Comparison of ENCODE assay signal across 9 mouse cellular contexts in genomic region chr8:117469431-117470341, GRCm38 (mm10). TPM values are rescaled to one million over a fixed set of nuclear protein-coding genes. Genes with fewer than 3 reads are reported as not detected.
DNase-seq lines count a peak whose midpoint lies in the region; ATAC-seq and TF ChIP-seq lines count a peak whose summit lies in the region.
"Had no signal": no experiment of that assay in that cellular context is flagged by ENCODE, and none has a peak within 500 bp of the region (broad histone marks: within the 10 kb centered on the region; RNA-seq: fewer than 3 reads in every experiment).

No protein-coding gene starts in this region.

- no peak overlapping the region for H3K4me3 ChIP-seq in liver, adult 2 months (ENCODE audit: insufficient read depth, low read depth, low read length)
- H3K4me3 ChIP-seq in hindbrain, embryonic 10.5 days: peak overlapping the region; percentile 44
- H3K4me3 ChIP-seq in neural tube, embryonic 15.5 days (replicated peaks): peak overlapping the region; percentile 20; the same call in 1 of the 2 replicates

- ATAC-seq in neural tube, embryonic 15.5 days (ENCODE audit: low FRiP score): peak; percentile 75

- H3K9me3 ChIP-seq in hindbrain, embryonic 10.5 days: no peaks in the 10 kb centered on the region
- H3K9me3 ChIP-seq in neural tube, embryonic 15.5 days (replicated peaks): no peaks in the 10 kb centered on the region

- no peaks in the 10 kb centered on the region for H3K36me3 ChIP-seq in liver, adult 2 months (ENCODE audit: control insufficient read depth, insufficient read depth, low read length)
- no peaks in the 10 kb centered on the region for H3K36me3 ChIP-seq in hindbrain, embryonic 10.5 days
- no peaks in the 10 kb centered on the region for H3K36me3 ChIP-seq in neural tube, embryonic 15.5 days

- H3K79me2 ChIP-seq in liver, adult 2 months (ENCODE audit: control insufficient read depth, insufficient read depth, low read length): no peaks in the 10 kb centered on the region

- DNase-seq in liver, adult 2 months (ENCODE audit: extremely low read depth, low read depth, low spot score): peak; percentile 28
- DNase-seq in liver: no peak
- DNase-seq in hindbrain, embryonic 10.5 days (ENCODE audit: low spot score): peak; percentile 20
- peak; percentile 34 to 56 for DNase-seq in kidney, postnatal 4 days
- no peak for DNase-seq in layer of hippocampus, adult 11-12 months (ENCODE audit: low spot score)
- DNase-seq in retina, postnatal 1 day: no peak
- DNase-seq in gastrocnemius, postnatal 10 days: no peak

- H3K4me2 ChIP-seq in neural tube, embryonic 15.5 days: peak overlapping the region; percentile 57

- WGBS in liver, adult 2 months: 43% methylated on average over 16 of the region's 16 CpGs
- WGBS in hindbrain, embryonic 10.5 days: 33% methylated on average over 16 of the region's 16 CpGs
- 26% methylated on average over 16 of the region's 16 CpGs for WGBS in neural tube, embryonic 15.5 days

- no peaks in the 10 kb centered on the region for H3K4me1 ChIP-seq in liver, adult 2 months (ENCODE audit: control insufficient read depth, insufficient read depth, low read length)
- peaks cover 17% of the 10 kb centered on the region for H3K4me1 ChIP-seq in hindbrain, embryonic 10.5 days (replicated peaks)
- H3K4me1 ChIP-seq in neural tube, embryonic 15.5 days: peaks cover 24% of the 10 kb centered on the region

- TF ChIP-seq CTCF in liver, adult 2 months (IDR thresholded peaks at IDR 0.05; ENCODE audit: low read depth, low read length): no peak

- H3K9ac ChIP-seq in liver, adult 2 months (ENCODE audit: low read depth, low read length): no peak overlapping the region
- H3K9ac ChIP-seq in neural tube, embryonic 15.5 days (replicated peaks): peak overlapping the region; percentile 37

- no peak overlapping the region for H3K27ac ChIP-seq in liver, adult 2 months (replicated peaks; ENCODE audit: insufficient read depth, low read depth, low read length)
- peak overlapping the region; percentile 82 for H3K27ac ChIP-seq in hindbrain, embryonic 10.5 days
- H3K27ac ChIP-seq in neural tube, embryonic 15.5 days (replicated peaks): peak overlapping the region; percentile 88
- H3K27ac ChIP-seq: macrophage had no signal

- no peak for TF ChIP-seq POLR2A in liver, adult 2 months (IDR thresholded peaks at IDR 0.05; ENCODE audit: extremely low read depth, insufficient read depth, low read length)

- H3K27me3 ChIP-seq in liver, adult 2 months (ENCODE audit: control insufficient read depth, insufficient read depth, low read length): peaks cover 6% of the 10 kb centered on the region; the same call in 1 of the 2 replicates
- H3K27me3 ChIP-seq in hindbrain, embryonic 10.5 days (ENCODE audit: insufficient read depth, poor library complexity, severe bottlenecking): no peaks in the 10 kb centered on the region
- H3K27me3 ChIP-seq in neural tube, embryonic 15.5 days (replicated peaks): no peaks in the 10 kb centered on the region

RNA-seq across cellular contexts. Expression of gene Plcg2, which starts 28.4 kb away (rescaled TPM):
- total RNA-seq in liver, adult 2 months (2014; rRNA removed): 1.8 and 2.1 TPM in 2 replicates
- polyA plus RNA-seq in liver, adult 2 months (2012; rRNA removed): 0.42 and 0.95 TPM in 2 replicates
- polyA plus RNA-seq in hindbrain, embryonic 10.5 days (2016; fragmentation: Nextera tagmentation; extraction: Ambion mirVana): 3.7 and 5.0 TPM in 2 replicates
- 1.3 and 5.4 TPM in 2 replicates for polyA plus RNA-seq in neural tube, embryonic 15.5 days (2015; fragmentation: Nextera tagmentation; extraction: Ambion mirVana)
- 1 to 10 TPM; 1.0 to 2.6 TPM for total RNA-seq in gastrocnemius, postnatal 10 days (2021)

Comparison
In these comparisons a context has a peak if more than half of its experiments do, and no peak if none do; other contexts are left out.
1. DNase-seq: peak in liver, adult 2 months (single experiment), hindbrain, embryonic 10.5 days (single experiment) and kidney, postnatal 4 days (2 of 2); none in liver (single experiment), layer of hippocampus, adult 11-12 months (single experiment), retina, postnatal 1 day (single experiment) and gastrocnemius, postnatal 10 days (single experiment).